Mouse (Mus musculus) induced T-regulatory cell, adult 2 months (primary cell): ENCODE results near the gene Gm8947.
"Not testable (repeated sequence)": the region's sequence is repeated elsewhere in the genome, so short reads cannot be mapped to it uniquely, and the experiment has no call there.

Source experiments
- DNase-seq: peaks from one replicate; pipeline ENCODE4 v3.0.0-alpha.2; 2012; ENCODE audit warnings: low read depth

Gene Gm8947

DNA sequence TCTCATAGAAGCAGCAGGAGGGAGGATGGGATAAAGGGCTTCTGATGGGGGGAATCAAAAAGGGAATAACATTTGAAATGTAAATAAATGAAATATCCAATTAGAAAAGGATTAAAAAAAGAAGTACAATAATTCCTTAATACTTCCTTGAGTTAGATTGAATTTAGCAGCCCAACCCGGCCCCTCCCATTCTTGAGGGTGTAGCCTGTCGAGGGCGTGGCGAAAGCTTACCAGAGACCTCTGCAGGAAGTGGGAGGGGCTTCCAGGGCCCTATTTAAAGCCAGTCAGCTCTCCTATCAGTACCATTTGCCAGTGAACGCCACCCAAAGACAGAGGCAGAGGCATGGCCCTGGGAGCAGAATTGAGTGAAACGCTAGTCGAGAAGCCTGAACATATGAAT, at the start of gene Gm8947:
Gene Gm8947, plus strand, starts transcription at position 302 of the 400 bp plus-strand sequence.
- not testable (repeated sequence) for DNase-seq

DNA sequence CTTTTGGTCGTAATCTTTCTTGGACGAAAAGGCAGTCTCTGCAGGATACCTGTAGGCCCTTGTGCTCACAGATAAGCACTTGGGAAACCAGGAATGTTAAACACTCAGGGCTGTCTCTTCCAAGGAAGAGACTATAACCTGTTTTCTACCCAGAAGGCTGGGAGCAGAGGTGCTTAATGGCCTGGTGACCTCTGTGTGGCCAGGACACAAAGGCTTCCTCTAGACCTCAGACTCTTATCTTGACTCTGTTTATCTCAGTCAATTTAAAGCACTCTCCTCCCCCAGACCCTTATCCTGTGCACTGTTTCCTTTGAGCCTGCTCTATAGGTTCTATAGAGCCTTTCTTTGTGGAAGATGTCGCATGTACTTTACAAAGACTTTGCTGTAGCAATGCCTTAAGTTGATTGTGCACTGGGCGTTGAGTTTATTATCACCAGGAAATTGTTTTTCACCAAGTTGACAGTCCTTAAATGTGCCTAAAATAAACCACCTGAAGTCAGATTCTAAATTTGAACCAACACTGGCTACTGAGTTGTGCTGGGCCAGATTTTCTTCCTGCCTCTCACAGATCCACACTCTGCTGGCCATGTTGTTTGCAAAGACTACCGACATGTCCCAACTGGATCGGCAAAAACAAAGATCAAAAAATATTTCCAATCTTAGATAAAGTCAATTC, 47.6 kb upstream of the Gm8947 start:
- DNase-seq = no peak

DNA sequence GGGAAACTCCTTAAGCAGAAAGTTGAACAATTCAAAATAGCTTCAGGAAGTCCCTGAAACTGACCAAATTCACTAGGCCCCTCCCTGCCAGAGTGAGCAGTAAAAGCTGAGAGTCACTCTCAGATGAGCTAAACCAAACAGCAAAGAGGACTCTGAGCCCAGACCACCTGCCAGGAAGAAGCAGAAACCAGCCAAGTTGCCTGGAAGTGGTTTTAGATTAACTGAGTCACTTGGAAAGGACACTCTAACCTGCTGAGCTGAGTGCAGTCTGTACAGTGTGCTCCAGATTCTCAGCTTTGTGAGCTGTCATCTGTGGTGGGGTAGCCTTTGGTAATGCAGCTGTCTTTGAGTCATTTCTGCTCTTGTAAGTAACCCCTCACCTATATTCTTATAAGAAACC, 44.4 kb upstream of the Gm8947 start:
- DNase-seq = no peak

DNA sequence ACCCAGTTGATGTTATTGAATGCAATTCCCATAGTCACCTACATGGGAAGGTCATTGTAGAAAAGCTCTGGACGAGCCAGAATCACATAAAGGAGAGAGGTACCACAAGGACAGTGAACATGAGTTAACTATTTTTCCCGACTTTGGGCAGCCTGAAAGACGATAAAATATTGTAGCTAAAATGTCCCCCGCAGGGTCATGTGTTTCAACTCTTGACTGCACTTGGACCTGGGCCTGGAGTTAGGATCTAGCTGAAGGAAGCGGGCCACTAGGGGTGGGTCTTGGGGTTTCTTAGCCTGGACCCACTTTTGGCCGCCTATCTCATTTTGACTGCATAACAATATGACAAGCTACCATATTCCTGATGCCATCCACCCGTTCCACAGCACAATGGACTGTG, 42.0 kb upstream of the Gm8947 start:
- no peak for DNase-seq

DNA sequence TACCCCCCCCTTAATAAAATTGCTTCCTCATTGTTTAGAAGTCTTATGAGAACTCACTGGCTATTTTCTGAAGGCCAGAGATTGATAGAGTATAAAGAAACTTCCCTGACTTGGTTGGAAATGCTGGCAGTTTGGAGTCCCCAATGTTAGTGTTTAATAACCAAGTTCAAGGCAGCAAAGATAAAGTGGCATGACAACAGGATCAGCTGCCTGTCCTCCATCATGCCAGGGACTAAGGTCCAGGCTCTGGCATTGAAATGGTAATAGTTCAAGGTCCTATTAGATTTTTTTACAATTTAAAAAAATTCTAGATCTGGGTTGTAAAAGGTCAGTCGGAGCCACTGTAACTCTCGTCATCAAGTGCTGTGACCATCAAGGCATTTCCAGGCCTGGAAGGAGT, 41.1 kb upstream of the Gm8947 start:
- DNase-seq = no peak

DNA sequence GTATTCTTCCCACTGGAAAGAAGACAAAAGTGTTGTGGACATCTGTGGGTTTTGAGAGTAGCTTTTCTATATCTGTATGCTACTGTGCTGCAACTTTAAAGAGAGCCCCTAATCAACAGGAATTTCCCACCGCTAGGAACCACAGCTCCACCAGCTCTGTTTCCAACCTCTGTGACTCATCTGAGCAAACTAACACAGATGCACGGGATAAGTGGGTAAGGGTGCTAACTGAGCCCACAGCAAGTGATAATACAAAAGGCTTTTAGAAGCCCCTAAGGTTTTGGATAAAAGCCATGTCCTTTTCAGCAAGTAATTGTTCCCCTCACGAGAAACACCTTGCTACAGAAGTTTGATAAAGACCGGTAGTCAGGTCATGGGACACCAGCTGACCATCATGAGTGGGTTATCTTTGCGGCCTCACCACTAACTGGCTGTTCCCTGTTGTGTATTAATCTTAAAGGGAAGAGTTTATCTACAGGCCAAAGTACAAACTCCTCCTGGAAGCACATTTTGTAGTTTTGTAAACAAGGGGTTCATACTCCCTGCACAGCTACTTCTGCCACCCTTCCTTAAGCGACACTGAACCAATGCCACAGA, 39.0 kb upstream of the Gm8947 start:
- no peak for DNase-seq

DNA sequence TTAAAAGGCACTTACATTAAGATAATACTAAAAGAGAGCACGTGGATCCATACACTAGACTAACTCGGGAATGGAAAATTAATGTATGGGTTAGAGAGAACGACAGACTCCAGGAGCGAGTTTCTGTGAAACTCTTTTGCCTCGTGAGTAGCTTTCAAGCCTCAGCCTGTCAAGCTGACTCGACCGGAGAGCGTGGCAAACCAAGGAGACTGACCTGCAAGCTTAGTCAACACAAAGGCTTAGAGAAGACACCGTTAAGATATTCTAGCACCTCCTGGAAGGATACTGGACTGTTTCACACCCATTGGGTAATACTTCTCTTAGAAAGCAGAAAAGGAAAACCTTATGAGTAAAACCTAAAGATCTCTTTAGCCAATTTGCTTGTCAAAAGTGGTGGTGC, 38.0 kb upstream of the Gm8947 start:
- not testable (repeated sequence) for DNase-seq

DNA sequence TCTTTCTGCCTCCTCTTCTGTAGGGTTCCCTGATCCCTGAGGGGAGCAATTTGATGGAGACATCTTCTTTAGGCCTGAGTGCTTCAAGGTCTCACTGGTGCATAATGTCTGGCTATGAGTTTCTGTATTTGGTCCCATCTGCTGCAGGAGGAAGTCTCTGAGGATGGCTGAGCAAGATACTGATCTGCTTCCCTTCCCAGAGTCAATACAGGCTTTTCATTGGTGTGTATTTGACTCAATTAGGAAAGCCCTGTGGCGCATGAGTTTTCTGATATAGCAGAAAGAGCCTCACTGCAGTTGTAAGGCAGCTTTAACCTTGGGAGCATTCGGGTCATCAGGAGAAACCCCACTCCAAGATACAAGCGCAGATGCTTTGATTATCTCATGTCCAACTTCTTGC, 36.0 kb upstream of the Gm8947 start:
- DNase-seq = no peak

DNA sequence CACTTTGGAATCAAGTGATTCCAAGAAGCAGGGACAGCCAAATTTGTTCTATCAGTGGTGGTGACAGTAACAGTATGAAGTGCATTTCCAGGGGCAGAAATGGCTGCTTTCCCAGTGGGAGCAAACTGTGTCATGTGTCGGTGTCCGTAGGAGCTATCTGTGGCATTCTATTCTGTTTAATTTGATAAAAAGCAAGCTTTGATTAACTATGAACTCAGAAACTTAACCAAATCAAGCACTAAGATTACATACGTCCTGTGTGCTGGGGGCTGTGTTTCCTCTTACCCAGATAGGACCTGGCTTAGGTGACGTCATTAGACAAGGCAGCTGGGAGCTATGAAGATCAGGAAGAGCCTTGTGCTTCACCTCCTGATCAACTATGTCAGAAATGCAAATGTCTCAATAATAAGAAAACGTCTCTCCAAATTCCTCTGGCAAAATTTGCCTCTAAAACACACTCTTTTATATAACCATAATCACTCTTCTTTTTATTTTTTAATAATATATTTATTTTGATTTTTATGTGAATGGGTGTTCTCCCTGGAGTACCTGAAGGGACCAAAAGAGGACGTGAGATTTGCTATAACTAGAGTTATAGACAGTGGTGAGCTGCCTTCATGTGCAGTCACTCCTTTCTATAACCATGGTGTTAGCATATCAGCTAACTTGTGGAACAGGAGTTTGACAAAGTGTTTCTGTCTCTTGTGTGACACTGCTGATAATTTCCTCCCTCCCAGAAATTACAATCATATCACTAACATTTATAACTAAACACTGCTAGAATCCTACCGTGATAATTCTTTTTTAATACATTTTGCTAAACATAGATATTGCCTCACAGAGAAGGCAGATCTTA, 35.2 kb upstream of the Gm8947 start:
- no peak for DNase-seq

DNA sequence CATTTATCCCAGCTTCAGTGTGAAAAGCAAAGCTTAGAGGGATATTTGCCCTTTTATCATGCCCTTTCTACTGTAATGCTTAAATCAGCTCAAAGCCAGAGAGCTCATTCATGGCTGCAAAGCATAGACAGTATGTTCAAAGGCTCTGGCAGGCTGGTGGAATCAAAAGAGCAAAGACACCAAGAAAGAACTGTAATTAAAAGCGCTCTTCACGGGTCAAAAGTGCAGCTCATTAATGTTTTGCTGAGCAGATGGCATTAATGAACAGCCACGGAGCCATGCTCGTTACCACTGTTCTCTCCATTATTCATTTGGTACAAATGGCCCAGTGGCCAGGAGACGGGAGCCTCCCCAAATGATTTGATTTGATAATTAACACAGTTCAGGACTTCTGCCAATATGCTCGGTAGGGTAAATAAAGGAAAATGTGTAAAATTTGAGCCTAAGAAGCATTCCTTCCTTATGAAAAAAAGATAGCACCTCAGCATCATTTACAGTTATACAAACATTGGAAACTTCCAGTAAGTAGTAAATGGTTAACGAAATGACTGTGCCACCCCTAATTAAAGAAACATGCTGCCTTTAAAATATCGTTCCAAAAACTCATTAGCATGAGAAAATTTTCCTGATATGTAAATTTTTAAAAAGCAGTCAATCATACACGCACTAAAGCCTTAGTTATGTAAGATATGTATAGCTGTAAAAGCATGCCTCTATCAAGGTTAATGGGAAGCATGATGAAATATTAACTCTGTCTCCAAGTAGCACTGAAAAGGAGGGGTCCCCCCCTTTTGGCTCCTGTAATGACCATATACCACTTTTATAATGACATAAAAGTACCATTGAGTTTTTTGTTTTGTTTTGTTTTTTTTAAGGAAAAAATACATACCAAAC, 34.0 kb upstream of the Gm8947 start:
- no peak for DNase-seq

DNA sequence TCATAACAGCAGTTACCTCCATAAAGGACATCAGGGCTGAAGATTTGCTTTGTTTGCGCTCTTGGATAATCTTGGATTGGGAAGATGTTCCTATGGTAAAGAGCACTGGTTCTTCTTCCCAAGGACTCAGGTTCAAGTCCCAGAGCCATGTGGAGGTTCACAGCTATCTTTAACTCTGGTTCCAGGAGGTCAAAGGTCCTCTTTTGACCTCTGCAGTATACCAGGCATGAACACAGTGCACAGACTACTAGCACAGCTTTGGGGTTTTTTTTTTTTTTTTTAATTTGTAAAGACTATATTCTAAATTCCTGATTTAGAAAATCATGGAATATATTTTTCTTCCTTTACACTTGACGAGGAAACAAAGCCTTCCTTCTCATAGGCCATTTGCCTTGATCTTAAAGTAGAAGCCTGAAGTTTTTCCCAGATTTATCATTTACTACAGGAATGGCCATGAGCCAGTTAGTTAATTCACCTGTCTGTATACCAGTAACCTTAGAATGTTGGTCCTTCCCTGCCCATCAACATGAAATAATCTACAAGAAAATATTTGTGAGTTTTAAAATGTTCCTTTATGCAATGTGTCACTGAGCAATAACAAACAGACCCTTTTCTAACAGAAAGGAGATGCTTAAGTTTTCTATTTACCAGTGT, 33.2 kb upstream of the Gm8947 start:
- no peak for DNase-seq

DNA sequence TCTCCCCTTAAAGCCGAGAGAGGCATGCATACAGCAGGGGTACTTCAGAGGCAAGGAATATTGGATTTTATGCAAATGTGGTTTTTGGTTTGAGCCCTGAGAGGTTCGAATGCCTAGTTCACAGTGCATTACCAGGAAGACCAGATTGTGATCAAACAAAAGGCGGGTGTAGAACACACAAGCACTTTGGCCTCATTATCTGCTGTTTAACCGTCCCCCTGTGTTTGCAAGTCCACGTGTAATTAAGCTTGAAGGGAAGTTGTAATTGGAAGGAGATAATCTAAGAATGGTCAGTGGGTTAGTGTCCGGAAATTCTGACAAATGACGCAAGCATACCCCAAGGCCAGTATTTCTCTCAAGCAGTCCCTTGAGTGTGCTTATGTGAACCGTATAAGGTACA, 26.1 kb upstream of the Gm8947 start:
- DNase-seq = no peak

DNA sequence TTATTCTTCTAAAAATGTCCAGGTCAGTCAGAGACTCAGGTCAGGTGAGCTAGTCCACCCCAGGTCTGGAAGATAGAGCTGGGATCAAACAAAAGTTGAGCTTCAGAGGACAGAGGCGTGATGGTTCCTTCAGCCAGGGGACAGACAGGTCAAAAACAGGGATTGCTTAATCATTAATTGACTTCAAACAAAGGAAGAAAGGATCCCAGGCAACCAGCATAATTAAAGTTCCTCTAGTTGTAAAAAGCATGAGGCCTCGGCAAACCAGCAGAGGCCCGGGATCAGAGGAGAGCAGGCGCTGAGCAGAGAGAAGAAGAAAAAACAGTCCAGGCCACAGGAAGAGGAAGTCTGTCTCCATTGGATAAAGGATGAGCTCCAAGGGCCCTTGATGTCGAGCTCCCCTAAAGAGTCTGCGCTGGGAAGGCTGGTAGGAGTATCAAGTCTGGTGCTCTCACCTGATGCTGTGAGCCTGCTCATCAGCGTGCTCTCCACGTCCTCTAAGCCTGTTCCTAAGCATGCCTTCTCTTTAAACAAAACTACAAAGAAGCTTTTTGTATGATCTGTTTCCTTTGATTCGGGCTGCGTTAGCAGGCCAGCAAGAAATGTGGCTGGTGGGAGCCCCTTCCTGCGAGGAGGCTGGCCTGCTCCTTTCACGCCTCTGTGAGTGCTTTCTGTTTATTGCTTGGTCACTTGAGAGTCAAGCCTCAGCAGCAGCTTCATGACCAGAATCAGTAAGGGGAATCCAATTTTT, 24.7 kb upstream of the Gm8947 start:
- DNase-seq = no peak

DNA sequence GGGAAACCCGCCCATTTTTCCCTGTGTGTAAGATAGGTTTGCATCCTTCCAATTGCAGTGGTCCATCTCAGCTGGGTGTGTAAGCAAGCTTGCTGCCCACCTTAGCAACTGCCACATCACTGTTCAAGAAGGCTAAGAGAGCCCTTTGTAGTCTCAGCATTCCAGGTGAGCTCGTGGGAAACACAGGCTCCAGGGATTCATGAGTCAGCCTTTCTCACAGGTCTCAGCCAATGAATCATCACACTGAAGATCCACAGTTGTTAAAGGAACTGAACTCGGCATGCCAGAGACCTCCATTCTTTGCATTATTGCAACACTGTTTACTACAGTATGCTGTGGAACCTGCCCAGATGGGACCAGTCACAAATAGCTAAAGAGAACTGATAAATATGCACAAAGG, 23.5 kb upstream of the Gm8947 start:
- no peak for DNase-seq

DNA sequence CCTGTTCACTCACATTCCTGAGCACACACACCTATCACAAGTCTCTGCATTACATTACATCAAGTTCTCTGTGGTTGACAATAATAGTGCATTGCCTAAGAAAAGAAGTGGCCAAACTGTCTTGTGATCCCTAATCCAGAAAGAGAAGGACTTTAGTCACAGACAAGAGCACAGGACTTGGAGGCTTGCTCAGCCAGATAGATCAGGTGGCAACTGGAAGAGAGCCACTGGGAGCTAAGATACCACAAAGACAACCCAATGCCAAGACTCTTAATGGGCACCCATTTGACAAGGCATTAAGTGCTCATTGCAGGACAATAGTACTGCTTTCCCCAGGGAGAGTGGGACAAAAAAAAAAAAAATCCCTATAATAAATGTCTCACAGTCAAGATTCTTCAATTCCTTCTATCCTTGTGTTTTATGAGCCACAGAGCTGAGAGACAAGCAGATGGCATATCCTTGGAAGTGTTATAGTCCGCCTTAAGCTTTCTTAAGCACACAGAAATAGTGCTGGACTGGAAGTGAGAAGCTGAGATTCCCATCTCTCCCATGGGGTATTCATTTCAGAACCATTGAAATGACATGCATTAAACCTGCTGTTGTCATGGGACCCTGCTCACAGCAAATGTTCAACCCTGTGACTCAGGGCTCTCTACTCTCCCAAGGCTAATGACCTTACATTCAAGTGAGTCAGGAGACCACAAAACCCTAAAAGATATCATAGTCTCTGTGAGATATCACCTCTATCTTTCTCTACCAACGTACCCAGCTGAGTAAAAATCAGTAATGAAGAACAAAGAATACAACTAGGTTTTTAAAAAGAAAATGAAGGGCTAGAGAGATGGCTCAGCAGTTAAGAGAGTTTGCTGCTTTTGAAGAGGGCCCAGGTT, 20.4 kb upstream of the Gm8947 start:
- no peak for DNase-seq

DNA sequence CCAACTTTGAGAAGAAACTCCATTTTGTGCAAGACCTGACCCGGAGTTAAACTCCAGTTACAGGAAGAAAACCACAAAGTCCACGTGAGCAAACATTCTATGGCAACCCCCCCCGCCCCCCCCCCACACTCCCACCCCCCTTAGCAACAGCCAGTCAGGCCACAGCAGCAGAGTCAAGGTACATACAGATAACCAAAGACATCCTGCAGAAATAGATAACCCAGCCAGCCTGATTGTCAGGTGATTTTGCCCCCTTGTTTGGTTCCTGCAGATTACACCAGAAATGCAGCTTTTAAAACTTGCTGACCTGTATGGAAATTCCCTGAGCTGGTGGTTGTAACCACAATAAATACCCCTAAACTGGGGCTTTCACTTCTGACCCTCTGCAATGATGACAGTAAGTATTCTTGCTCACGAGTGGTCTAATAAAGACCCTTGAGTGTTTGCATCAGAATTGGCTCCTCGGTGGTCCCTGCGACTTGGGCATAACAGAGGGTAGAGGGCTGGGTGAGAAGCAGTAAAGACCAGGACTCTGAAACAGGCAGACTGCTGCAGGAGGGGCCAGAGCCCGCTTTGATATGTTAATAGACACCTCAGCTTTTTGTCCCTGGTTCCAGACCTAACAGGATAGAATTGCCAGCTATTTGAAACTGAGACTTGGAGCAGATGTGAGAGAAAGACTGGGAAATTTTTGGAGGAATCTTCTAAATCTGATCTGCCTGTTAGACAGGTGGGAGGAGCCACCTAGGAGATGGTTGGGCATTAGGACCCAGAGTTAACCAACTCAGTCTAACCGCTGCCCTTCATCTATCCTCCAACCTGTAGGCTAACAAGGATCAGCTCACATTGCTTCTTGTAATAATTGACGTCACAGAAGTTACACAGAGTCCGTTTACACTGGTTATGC, 14.9 kb upstream of the Gm8947 start:
- DNase-seq = peak; percentile 80

DNA sequence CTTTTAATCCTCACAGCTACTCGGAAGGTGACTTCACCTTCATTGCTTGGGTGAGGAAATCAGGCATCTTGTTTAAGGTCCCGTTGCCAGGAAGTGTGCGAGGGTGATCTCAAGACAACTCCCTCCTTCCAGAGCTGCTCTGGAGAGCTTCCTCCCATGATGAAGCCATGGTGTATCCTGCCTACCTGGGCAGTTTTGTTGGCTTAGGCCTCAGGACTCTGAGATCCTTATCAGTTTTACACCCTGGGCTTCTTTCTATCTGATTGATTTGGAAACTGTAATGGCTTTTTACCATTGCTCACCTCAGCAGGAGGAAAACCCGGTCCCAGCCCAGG, 14.3 kb upstream of the Gm8947 start:
- no peak for DNase-seq

DNA sequence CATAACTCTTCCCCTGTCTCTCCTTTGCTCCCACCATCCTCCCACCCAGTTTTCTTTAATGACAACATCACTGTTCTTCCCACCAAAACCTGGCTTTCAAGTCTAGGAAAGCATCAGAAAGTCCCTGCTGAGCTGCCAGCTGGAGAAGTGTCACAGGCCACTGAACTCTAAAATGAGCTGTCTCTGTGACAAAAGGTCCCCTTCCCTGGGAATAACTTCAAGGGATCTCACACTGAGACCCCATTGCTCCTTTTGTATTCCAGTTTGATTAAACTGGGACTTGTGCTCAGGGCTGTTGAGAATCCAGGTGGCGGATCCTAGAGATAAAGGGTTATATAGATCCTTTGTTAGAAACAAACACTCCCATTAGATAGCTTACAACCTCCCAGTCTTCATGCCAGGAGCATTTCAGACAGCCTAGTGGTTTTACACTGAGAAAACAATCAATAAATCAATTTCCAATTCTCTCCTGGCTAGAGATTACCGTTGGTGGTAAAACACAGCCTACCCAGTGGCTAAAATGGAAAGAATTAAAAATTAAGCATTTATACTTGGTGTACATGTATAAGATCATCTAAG, 13.6 kb upstream of the Gm8947 start:
- no peak for DNase-seq

DNA sequence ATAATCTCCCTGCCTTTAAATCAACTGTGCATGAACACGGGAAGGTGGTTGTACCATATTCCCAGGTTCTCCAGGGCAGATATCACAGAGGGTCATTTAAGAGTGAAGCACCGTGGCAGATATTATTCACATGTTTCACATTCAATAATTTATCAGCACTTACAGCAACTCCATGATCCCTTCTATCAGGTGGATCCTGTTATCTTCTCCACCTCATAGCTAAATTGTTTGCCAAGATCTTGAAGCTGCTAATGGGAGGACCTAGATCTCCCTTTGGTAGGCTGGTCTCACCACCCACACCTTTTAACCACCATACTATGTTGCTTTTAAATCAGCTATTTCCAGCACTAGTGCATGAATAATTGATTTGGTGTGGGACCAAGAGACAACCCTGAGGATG, 12.0 kb upstream of the Gm8947 start:
- no peak for DNase-seq
